Mouse (Mus musculus): Measurements from ENCODE around the gene Kdm2b.

DNA sequence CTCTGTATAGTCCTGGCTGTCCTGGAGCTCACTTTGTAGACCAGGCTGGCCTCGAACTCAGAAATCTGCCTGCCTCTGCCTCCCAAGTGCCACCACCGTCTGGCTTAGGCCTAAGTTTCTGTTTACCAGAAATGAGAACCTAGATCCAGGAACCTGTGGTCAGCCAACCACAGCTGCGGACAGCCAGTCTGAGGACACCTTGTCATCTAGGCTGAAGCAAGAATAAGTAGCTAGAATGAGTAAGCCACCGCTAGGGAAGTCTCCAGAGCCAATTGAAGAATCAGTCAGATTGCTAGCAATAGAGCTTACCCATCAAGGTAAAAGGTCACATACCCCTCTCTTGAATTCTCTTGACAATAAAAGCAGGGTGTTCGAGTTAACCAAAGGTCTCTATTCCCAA lies 145.8 kb downstream of the Kdm2b start:
- TF ChIP-seq CTCF (IDR thresholded peaks at IDR 0.05; ENCODE audit: borderline replicate concordance, control insufficient read depth, extremely low read depth, insufficient read depth, low read length, poor library complexity) = no peak
- no peak for TF ChIP-seq POLR2A (IDR thresholded peaks at IDR 0.05; ENCODE audit: control insufficient read depth, extremely low read depth, insufficient read depth, low read length, poor library complexity)
